Mouse (Mus musculus) liver, embryonic 16.5 days (tissue): Measurements from ENCODE around the gene Cdk2ap2. TPM values are rescaled to one million over a fixed set of nuclear protein-coding genes. Genes with fewer than 3 reads are reported as not detected.

Source experiments
- ATAC-seq: fragments of 200-750 bp; cut with Nextera tagmentation; 2 replicates; pipeline ENCODE4 v1.8.0; 2017; ENCODE audit warnings: low read depth, mild to moderate bottlenecking, moderate number of reproducible peaks, moderate library complexity
- H3K27ac ChIP-seq: fragments of 300-500 bp; sonication (generic); 2 replicates; pipeline ENCODE4 v1.5.1; 2014; ENCODE audit warnings: mild to moderate bottlenecking, low read length
- H3K27me3 ChIP-seq: fragments of 300-500 bp; sonication (generic); 2 replicates; pipeline ENCODE4 v1.6.1; 2014; ENCODE audit warnings: low read depth, low read length, mixed read lengths; ENCODE audit not compliant: control insufficient read depth, insufficient read depth
- H3K36me3 ChIP-seq: fragments of 300-500 bp; sonication (generic); 2 replicates; pipeline ENCODE4 v1.6.1; 2014; ENCODE audit warnings: mild to moderate bottlenecking; ENCODE audit not compliant: control insufficient read depth, insufficient read depth
- H3K4me1 ChIP-seq: fragments of 300-500 bp; sonication (generic); 2 replicates; pipeline ENCODE4 v1.6.1; 2014; ENCODE audit warnings: low read depth, low read length, mixed read lengths; ENCODE audit not compliant: control insufficient read depth
- H3K4me2 ChIP-seq: fragments of 300-500 bp; sonication (generic); 2 replicates; pipeline ENCODE4 v1.6.1; 2014; ENCODE audit warnings: low read depth, low read length, mixed read lengths
- H3K4me3 ChIP-seq: fragments of 300-500 bp; sonication (generic); 2 replicates; pipeline ENCODE4 v1.5.1; 2014; ENCODE audit warnings: low read depth, mild to moderate bottlenecking, low read length
- H3K9ac ChIP-seq: fragments of 300-500 bp; sonication (generic); 2 replicates; pipeline ENCODE4 v1.6.1; 2014; ENCODE audit warnings: low read depth, low read length
- H3K9me3 ChIP-seq: fragments of 300-500 bp; sonication (generic); replicated peaks from 2 replicates; pipeline ENCODE4 v1.6.1; 2016; ENCODE audit warnings: low read length; ENCODE audit not compliant: control insufficient read depth
- WGBS: fragments of 180-500 bp; shearing (Covaris S2); extraction: QIAGEN DNeasy Blood & Tissue Kit; methylation state at CpG from one replicate; pipeline ENCODE4 v1.1.7; 2014; ENCODE audit not compliant: insufficient replicate concordance; 5-methylcytosine and 5-hydroxymethylcytosine counted together
- polyA plus RNA-seq: library from polyadenylated mRNA; unstranded; fragments of >200 nt; fragmentation: Nextera tagmentation; extraction: Ambion mirVana; gene quantifications from 2 replicates; pipeline ENCODE4 v1.2.1, GENCODE M21; 2015

The Cdk2ap2 gene
- polyA plus RNA-seq, 1 experiment from 2014 or later = 117 TPM

DNA sequence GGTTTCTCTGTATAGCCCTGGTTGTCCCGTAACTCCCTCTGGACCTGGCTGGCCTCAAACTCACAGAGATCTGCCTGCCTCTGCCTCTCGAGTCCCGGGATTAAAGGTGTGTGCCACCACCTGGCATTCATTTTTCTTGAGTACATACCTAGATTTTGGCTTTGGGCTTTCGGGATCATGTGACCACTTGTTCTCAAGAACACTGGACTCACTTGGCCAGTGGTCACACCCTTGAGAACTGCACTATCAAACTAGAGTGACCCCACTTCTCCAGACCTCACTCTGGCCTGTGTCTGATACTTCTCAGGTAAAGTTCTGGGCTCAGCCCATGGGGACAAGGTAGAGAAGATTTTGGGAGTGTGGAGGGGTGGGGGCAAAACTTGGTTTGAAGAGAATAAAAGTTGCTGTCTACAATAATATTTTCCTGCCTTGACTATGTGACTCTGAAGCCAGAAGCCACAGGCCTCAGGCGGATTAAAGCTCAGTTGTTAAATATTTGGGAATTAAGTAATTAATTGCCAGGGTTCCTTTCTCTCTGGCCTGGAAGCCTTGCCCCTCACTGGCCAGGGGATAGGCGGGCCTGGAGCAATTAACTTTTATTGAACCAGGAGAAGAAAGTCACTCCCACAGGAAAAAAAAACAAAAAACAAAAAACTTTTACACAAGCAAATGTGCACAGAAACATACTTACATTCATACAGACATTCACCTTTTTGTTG, 24.1 kb upstream of the Cdk2ap2 start:
- Histone ChIP-seq H3K4me3 (no peak overlapping the region), H3K4me1 (peaks cover 2% of the 10 kb centered on the region), H3K9ac (no peak overlapping the region), H3K27ac (no peak overlapping the region; the same call in 1 of the 2 replicates), H3K36me3 (no peaks in the 10 kb centered on the region), H3K27me3 (no peaks in the 10 kb centered on the region), H3K4me2 (no peak overlapping the region), H3K9me3 (no peaks in the 10 kb centered on the region)
- no peak for ATAC-seq
- 61% methylated on average over 6 of the region's 6 CpGs for WGBS

DNA sequence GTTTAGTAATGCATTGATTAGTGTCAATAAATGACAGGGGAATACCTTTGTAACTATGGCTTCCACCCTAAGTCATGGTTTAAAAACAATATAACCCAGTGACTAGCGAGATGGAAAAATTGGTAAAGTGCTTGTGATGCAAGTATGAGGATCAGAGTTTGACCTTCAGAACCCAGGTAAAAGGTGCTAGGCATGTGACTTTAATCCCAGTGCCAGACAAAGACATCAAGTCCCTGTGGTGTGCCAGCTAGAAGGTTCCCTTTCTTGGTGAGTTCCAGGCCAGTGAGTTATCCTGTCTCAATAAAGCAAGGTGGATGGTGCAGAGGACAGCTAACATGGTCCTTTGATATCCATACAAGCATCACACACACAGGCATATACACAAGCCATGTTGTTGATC, 21.5 kb upstream of the Cdk2ap2 start:
- no peak overlapping the region for H3K9ac ChIP-seq

GRCm38 (mm10) chr19:4079594-4079993, 17.4 kb upstream of the Cdk2ap2 start:
- WGBS = 53% methylated on average over 1 of the region's 1 CpGs
- H3K27ac ChIP-seq = no peak overlapping the region

More for the DNA sequence above, 21.5 kb upstream of the Cdk2ap2 start:
- Histone ChIP-seq H3K4me1 (peaks cover 16% of the 10 kb centered on the region), H3K36me3 (no peaks in the 10 kb centered on the region), H3K4me2 (no peak overlapping the region), H3K9me3 (no peaks in the 10 kb centered on the region), H3K27ac (no peak overlapping the region), H3K4me3 (no peak overlapping the region), H3K27me3 (no peaks in the 10 kb centered on the region)
- ATAC-seq = no peak
- WGBS = 72% methylated on average over 1 of the region's 1 CpGs

DNA sequence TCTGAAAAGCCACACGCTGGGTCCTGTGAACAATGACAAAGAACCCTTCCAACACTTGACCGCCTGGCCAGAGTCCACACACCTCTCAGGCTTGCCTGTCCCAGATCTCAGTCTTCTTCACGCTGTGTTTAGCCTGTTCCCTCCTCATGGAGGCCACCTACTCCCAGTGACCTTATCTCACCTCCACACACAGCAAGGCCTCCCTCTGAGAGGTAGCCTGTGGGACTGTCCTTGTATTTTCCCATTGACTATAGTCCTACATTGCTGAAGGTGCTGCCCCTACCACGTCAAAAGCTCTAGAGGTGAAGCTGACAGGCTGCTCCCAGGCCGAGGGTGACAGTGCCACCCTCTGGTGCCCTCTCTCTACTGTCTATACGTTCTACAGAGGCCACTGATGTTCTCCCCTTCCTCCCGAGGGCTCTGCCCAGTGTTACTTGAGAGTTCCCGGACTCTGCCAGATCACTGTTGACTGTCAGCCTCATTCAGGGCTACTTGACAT, 16.4 kb upstream of the Cdk2ap2 start:
- Histone ChIP-seq H3K36me3 (no peaks in the 10 kb centered on the region), H3K4me1 (peaks cover 22% of the 10 kb centered on the region), H3K27ac (peak overlapping the region; percentile 43), H3K4me2 (peak overlapping the region; percentile 39), H3K4me3 (peak overlapping the region; percentile 3; the same call in 1 of the 2 replicates), H3K9me3 (no peaks in the 10 kb centered on the region), H3K9ac (peak overlapping the region; percentile 46), H3K27me3 (no peaks in the 10 kb centered on the region)
- ATAC-seq = peak; percentile 87
- WGBS = 29% methylated on average over 8 of the region's 8 CpGs

More at GRCm38 (mm10) chr19:4079594-4079993, 17.4 kb upstream of the Cdk2ap2 start:
- no peak for ATAC-seq
- Histone ChIP-seq H3K4me3 (no peak overlapping the region), H3K36me3 (no peaks in the 10 kb centered on the region), H3K4me2 (no peak overlapping the region), H3K9me3 (no peaks in the 10 kb centered on the region), H3K27me3 (no peaks in the 10 kb centered on the region), H3K9ac (no peak overlapping the region), H3K4me1 (peaks cover 22% of the 10 kb centered on the region)

DNA sequence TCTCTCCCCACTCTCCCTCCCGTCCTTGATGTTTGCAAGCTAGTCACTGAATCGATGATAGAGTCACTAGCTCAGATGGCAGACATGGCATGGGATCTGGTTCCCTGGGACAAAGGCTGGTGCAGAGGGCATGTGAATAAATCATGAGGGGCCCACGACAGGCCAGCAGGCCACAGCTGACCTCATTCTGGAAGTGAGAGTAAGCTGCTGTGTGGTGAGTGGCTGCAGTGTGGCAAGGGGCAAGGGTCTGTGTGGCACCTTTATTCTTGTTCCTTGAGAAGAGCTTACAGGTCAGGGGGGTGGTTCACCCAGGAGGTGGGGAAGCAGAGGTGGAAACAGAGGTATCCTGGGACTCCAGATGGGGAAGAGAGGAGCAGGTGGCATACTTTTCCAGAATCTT, 15.6 kb upstream of the Cdk2ap2 start, which contains the start of gene Cabp2:
Cabp2 (plus strand) TSS at position 185 of the 400 bp plus-strand sequence.
- ATAC-seq = no peak
- Histone ChIP-seq H3K36me3 (no peaks in the 10 kb centered on the region), H3K4me1 (peaks cover 22% of the 10 kb centered on the region), H3K9ac (peak within 1 kb of the TSS; percentile 46), H3K4me3 (peak within 1 kb of the TSS; percentile 3; the same call in 1 of the 2 replicates), H3K4me2 (peak within 1 kb of the TSS; percentile 39), H3K27me3 (0 out of 2 replicates have a peak, but pooled peaks cover 2% of the 10 kb centered on the region), H3K27ac (peak within 1 kb of the TSS; percentile 43), H3K9me3 (no peaks in the 10 kb centered on the region)
- 58% methylated on average over 3 of the region's 3 CpGs for WGBS

- no peak overlapping the region for H3K27ac ChIP-seq
- no peaks in the 10 kb centered on the region for H3K36me3 ChIP-seq
- H3K27me3 ChIP-seq = 0 out of 2 replicates have a peak, but pooled peaks cover 3% of the 10 kb centered on the region
- no peak overlapping the region for H3K4me2 ChIP-seq
- H3K9me3 ChIP-seq = no peaks in the 10 kb centered on the region
- no peak for ATAC-seq
- no peak overlapping the region for H3K9ac ChIP-seq
- H3K4me3 ChIP-seq = no peak overlapping the region
- 64% methylated on average over 11 of the region's 11 CpGs for WGBS
- peaks cover 22% of the 10 kb centered on the region for H3K4me1 ChIP-seq
Measured at GRCm38 (mm10) chr19:4082219-4082965, 14.6 kb upstream of the Cdk2ap2 start.

DNA sequence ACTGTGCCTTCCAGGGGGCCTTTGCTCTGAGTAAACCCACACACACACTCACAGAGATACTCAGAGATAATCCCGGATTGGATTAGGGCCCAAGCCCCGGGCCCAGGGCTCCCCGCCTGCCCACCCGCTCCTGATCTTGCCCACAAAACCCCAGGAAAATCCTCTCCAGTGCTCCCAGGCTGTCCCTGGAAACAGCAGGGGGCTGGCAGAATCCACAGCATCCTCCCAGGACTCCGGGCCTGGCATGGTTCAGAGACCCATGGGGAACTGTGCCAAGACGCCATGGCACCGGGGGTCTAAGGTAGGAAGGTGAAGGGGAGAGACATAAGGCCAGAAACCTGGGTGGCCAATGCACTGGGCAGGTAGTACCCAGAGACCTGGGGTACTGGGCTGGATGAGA, 13.7 kb upstream of the Cdk2ap2 start:
- no peak overlapping the region for H3K4me3 ChIP-seq
- 0 out of 2 replicates have a peak, but pooled peaks cover 3% of the 10 kb centered on the region for H3K27me3 ChIP-seq
- no peaks in the 10 kb centered on the region for H3K36me3 ChIP-seq
- H3K4me2 ChIP-seq = no peak overlapping the region
- peaks cover 22% of the 10 kb centered on the region for H3K4me1 ChIP-seq
- no peak for ATAC-seq
- no peak overlapping the region for H3K27ac ChIP-seq
- no peaks in the 10 kb centered on the region for H3K9me3 ChIP-seq
- 80% methylated on average over 7 of the region's 7 CpGs for WGBS
- no peak overlapping the region for H3K9ac ChIP-seq

GRCm38 (mm10) chr19:4083826-4084225, 13.2 kb upstream of the Cdk2ap2 start:
- no peaks in the 10 kb centered on the region for H3K36me3 ChIP-seq
- H3K4me1 ChIP-seq = peaks cover 22% of the 10 kb centered on the region
- no peak overlapping the region for H3K9ac ChIP-seq
- H3K4me3 ChIP-seq = no peak overlapping the region
- 0 out of 2 replicates have a peak, but pooled peaks cover 3% of the 10 kb centered on the region for H3K27me3 ChIP-seq
- no peak for ATAC-seq
- H3K4me2 ChIP-seq = no peak overlapping the region
- H3K27ac ChIP-seq = no peak overlapping the region
- H3K9me3 ChIP-seq = no peaks in the 10 kb centered on the region
- 37% methylated on average over 8 of the region's 8 CpGs for WGBS
